Mouse (Mus musculus) embryonic facial prominence, embryonic 15.5 days (tissue): Measurements from ENCODE around the gene Cox20. TPM values are rescaled to one million over a fixed set of nuclear protein-coding genes. Genes with fewer than 3 reads are reported as not detected.
"Not testable (repeated sequence)": the region's sequence is repeated elsewhere in the genome, so short reads cannot be mapped to it uniquely, and the experiment has no call there.

Experiments used
- ATAC-seq: fragments of 200-750 bp; cut with Nextera tagmentation; 2 replicates; pipeline ENCODE4 v1.8.0; 2017; ENCODE audit warnings: low read depth, moderate TSS enrichment; ENCODE audit not compliant: insufficient number of reproducible peaks, low FRiP score, low TSS enrichment
- H3K27ac ChIP-seq: fragments of 300-500 bp; sonication (generic); replicated peaks from 2 replicates; pipeline ENCODE4 v1.5.1; 2015; ENCODE audit warnings: mild to moderate bottlenecking, inconsistent platforms
- H3K27me3 ChIP-seq: fragments of 300-500 bp; sonication (generic); 2 replicates; pipeline ENCODE4 v1.6.1; 2015; ENCODE audit warnings: inconsistent platforms
- H3K36me3 ChIP-seq: fragments of 300-500 bp; sonication (generic); 2 replicates; pipeline ENCODE4 v1.6.1; 2015; ENCODE audit warnings: mild to moderate bottlenecking, inconsistent platforms
- H3K4me1 ChIP-seq: fragments of 300-500 bp; sonication (generic); 2 replicates; pipeline ENCODE4 v1.6.1; 2015; ENCODE audit warnings: inconsistent platforms
- H3K4me2 ChIP-seq: fragments of 300-500 bp; sonication (generic); replicated peaks from 2 replicates; pipeline ENCODE4 v1.6.1; 2015; ENCODE audit warnings: mild to moderate bottlenecking, inconsistent platforms
- H3K4me3 ChIP-seq: fragments of 300-500 bp; sonication (generic); replicated peaks from 2 replicates; pipeline ENCODE4 v1.5.1; 2015; ENCODE audit warnings: mild to moderate bottlenecking, inconsistent platforms
- H3K9ac ChIP-seq: fragments of 300-500 bp; sonication (generic); 2 replicates; pipeline ENCODE4 v1.6.1; 2015; ENCODE audit warnings: inconsistent platforms
- H3K9me3 ChIP-seq: fragments of 300-500 bp; sonication (generic); replicated peaks from 2 replicates; pipeline ENCODE4 v1.6.1; 2016; ENCODE audit warnings: inconsistent platforms
- WGBS: fragments of 180-500 bp; shearing (Covaris S2); methylation state at CpG from one replicate; pipeline ENCODE4 v1.1.7; 2015; 5-methylcytosine and 5-hydroxymethylcytosine counted together
- polyA plus RNA-seq: library from polyadenylated mRNA; unstranded; fragments of >200 nt; fragmentation: Nextera tagmentation; extraction: Ambion mirVana; gene quantifications from 2 replicates; pipeline ENCODE4 v1.2.1, GENCODE M21; 2015

The Cox20 gene
- polyA plus RNA-seq, 1 experiment from 2014 or later = 118 TPM

- not testable (repeated sequence) for H3K4me1 ChIP-seq, H3K27ac ChIP-seq, H3K36me3 ChIP-seq, H3K4me2 ChIP-seq, H3K27me3 ChIP-seq, H3K9ac ChIP-seq, H3K4me3 ChIP-seq, H3K9me3 ChIP-seq, ATAC-seq
- 86% methylated on average over 2 of the region's 2 CpGs for WGBS
These were observed 17.7 kb upstream of the Cox20 start for GRCm38 (mm10) chr1:178301261-178301660.

- Histone ChIP-seq H3K9me3 (no peaks in the 10 kb centered on the region), H3K4me2 (no peak overlapping the region), H3K27ac (no peak overlapping the region), H3K27me3 (no peaks in the 10 kb centered on the region), H3K36me3 (no peaks in the 10 kb centered on the region), H3K4me1 (no peaks in the 10 kb centered on the region), H3K4me3 (no peak overlapping the region), H3K9ac (no peak overlapping the region)
- no peak for ATAC-seq
- WGBS = 28% methylated on average over 3 of the region's 3 CpGs
These were observed 15.5 kb upstream of the Cox20 start for GRCm38 (mm10) chr1:178303425-178303824.

- H3K9ac ChIP-seq = no peak overlapping the region
- H3K9me3 ChIP-seq = no peaks in the 10 kb centered on the region
- no peaks in the 10 kb centered on the region for H3K36me3 ChIP-seq
- H3K4me2 ChIP-seq = no peak overlapping the region
- H3K27me3 ChIP-seq = no peaks in the 10 kb centered on the region
- no peak overlapping the region for H3K27ac ChIP-seq
- H3K4me3 ChIP-seq = no peak overlapping the region
- ATAC-seq = no peak
- H3K4me1 ChIP-seq = no peaks in the 10 kb centered on the region
- 73% methylated on average over 2 of the region's 2 CpGs for WGBS
These were observed 9.4 kb upstream of the Cox20 start for GRCm38 (mm10) chr1:178309487-178309886.

GRCm38 (mm10) chr1:178310128-178310527, 8.8 kb upstream of the Cox20 start:
- ATAC-seq = no peak
- Histone ChIP-seq H3K9ac (no peak overlapping the region), H3K4me3 (no peak overlapping the region), H3K4me1 (no peaks in the 10 kb centered on the region), H3K36me3 (no peaks in the 10 kb centered on the region), H3K4me2 (no peak overlapping the region), H3K27ac (no peak overlapping the region), H3K9me3 (no peaks in the 10 kb centered on the region), H3K27me3 (no peaks in the 10 kb centered on the region)
- 49% methylated on average over 1 of the region's 1 CpGs for WGBS

- Histone ChIP-seq H3K27me3 (no peaks in the 10 kb centered on the region), H3K4me1 (peaks cover 7% of the 10 kb centered on the region), H3K36me3 (no peaks in the 10 kb centered on the region), H3K27ac (no peak overlapping the region), H3K4me3 (no peak overlapping the region), H3K9me3 (no peaks in the 10 kb centered on the region), H3K4me2 (no peak overlapping the region), H3K9ac (no peak overlapping the region)
- no peak for ATAC-seq
- WGBS = 85% methylated on average over 1 of the region's 1 CpGs
These were observed 5.8 kb upstream of the Cox20 start for GRCm38 (mm10) chr1:178313039-178313597.

GRCm38 (mm10) chr1:178314236-178314635, 4.7 kb upstream of the Cox20 start:
- Histone ChIP-seq H3K27me3 (no peaks in the 10 kb centered on the region), H3K27ac (no peak overlapping the region), H3K4me1 (peaks cover 7% of the 10 kb centered on the region), H3K4me2 (no peak overlapping the region), H3K9me3 (no peaks in the 10 kb centered on the region), H3K9ac (no peak overlapping the region), H3K4me3 (no peak overlapping the region), H3K36me3 (no peaks in the 10 kb centered on the region)
- 87% methylated on average over 2 of the region's 2 CpGs for WGBS
- no peak for ATAC-seq

GRCm38 (mm10) chr1:178317275-178318001, 1.5 kb upstream of the Cox20 start:
- no peak overlapping the region; the same call in 1 of the 2 replicates for H3K9ac ChIP-seq
- H3K36me3 ChIP-seq = peaks cover 6% of the 10 kb centered on the region; the same call in 1 of the 2 replicates
- H3K27me3 ChIP-seq = no peaks in the 10 kb centered on the region
- H3K4me2 ChIP-seq = peak overlapping the region; percentile 56
- ATAC-seq = no peak
- H3K9me3 ChIP-seq = no peaks in the 10 kb centered on the region
- peaks cover 22% of the 10 kb centered on the region for H3K4me1 ChIP-seq
- peak overlapping the region; percentile 100 for H3K27ac ChIP-seq
- WGBS = 31% methylated on average over 10 of the region's 10 CpGs
- H3K4me3 ChIP-seq = peak overlapping the region; percentile 68

- peak overlapping the region; percentile 68 for H3K4me3 ChIP-seq
- peak overlapping the region; percentile 79 for H3K9ac ChIP-seq
- peaks cover 12% of the 10 kb centered on the region for H3K36me3 ChIP-seq
- H3K27me3 ChIP-seq = no peaks in the 10 kb centered on the region
- H3K4me2 ChIP-seq = peak overlapping the region; percentile 56
- peaks cover 22% of the 10 kb centered on the region for H3K4me1 ChIP-seq
- peak overlapping the region; percentile 100 for H3K27ac ChIP-seq
- peak; percentile 70 for ATAC-seq
- WGBS = under 1% methylated on average over 17 of the region's 17 CpGs
- H3K9me3 ChIP-seq = no peaks in the 10 kb centered on the region
These were observed 935 bp upstream of the Cox20 start for GRCm38 (mm10) chr1:178318002-178318388.

- 1% methylated on average over 12 of the region's 12 CpGs for WGBS
These were observed 536 bp downstream of the Cox20 start for GRCm38 (mm10) chr1:178319295-178320037.

GRCm38 (mm10) chr1:178320038-178320722, 1.2 kb downstream of the Cox20 start:
- no peak for ATAC-seq
- Histone ChIP-seq H3K9me3 (no peaks in the 10 kb centered on the region), H3K9ac (no peak overlapping the region), H3K27me3 (no peaks in the 10 kb centered on the region), H3K4me3 (peak overlapping the region; percentile 68), H3K4me2 (peak overlapping the region; percentile 56), H3K4me1 (peaks cover 22% of the 10 kb centered on the region), H3K27ac (peak overlapping the region; percentile 100), H3K36me3 (peaks cover 29% of the 10 kb centered on the region)
- WGBS = 15% methylated on average over 8 of the region's 8 CpGs

More at GRCm38 (mm10) chr1:178319295-178320037, 536 bp downstream of the Cox20 start:
- Histone ChIP-seq H3K4me2 (peak overlapping the region; percentile 56), H3K4me1 (peaks cover 22% of the 10 kb centered on the region), H3K27ac (peak overlapping the region; percentile 100), H3K9ac (peak overlapping the region; percentile 79), H3K4me3 (peak overlapping the region; percentile 68), H3K36me3 (peaks cover 22% of the 10 kb centered on the region), H3K9me3 (no peaks in the 10 kb centered on the region), H3K27me3 (no peaks in the 10 kb centered on the region)
- ATAC-seq = peak; percentile 41
